ENCODE assay signal across 9 mouse cellular contexts in the genomic region with DNA sequence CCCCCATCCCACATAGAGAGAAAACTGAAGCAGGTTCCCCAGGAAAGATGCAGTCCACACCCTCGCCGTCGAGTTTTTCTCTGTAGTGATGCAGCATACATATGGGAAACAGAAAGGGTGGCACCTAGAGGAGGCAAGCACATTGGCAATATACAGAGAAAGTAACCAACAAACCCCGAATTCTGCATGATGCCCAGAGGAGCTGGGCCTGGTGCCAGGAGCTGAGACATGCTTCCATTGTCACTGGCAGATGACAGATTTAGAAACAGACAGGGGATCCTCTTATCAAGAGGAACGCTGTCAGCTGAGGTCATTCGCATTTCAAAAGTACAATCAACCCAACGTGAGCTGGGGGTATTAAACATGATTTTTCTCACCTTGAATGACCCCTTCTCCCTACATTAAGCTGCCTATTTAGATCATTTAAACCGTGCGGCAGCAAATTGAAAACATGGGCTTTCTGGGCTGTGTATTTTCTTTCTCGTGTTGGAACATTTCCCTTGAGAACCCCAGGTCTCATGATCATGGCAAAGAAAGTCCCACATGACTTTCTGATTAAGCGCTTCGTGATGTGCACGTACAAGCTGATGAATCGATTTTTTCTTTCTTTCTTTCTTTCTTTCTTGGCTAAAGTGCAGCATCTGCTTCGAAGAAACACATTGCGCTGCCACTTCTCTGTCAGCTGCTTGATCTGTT.
DNase-seq lines count a peak whose midpoint lies in the region; ATAC-seq lines count a peak whose summit lies in the region.
"Had no signal": no experiment of that assay in that cellular context is flagged by ENCODE, and none has a peak within 500 bp of the region (broad histone marks: within the 10 kb centered on the region; RNA-seq: fewer than 3 reads in every experiment).

No protein-coding gene starts in this region.

- WGBS in heart, embryonic 15.5 days = 39% methylated on average over 16 of the region's 16 CpGs

- DNase-seq in gastrocnemius, postnatal 10 days = peak; percentile 37
- no peak for DNase-seq in gastrocnemius, postnatal 25 days
- peak; percentile 8 for DNase-seq in cerebellum, adult 8-10 months
- peak; percentile 60 to 77 for DNase-seq in left cerebral cortex, postnatal 10 days (ENCODE audit: extremely low spot score in 1 of 2, low spot score in 2 of 2)
- DNase-seq in telencephalon, adult 2 months (ENCODE audit: low read depth, low spot score) = peak; percentile 66
- DNase-seq in natural killer cell, adult 2 months (ENCODE audit: low spot score in 2 of 2) = no peak
- DNase-seq in spleen, postnatal 4 days (ENCODE audit: low spot score in 2 of 2) = no peak

- no peak overlapping the region for H3K9ac ChIP-seq in heart, embryonic 15.5 days
- H3K9ac ChIP-seq: liver, embryonic 14.5 days had no signal

- intact Hi-C loops in left cerebral cortex, postnatal 10 days (cut with DNase I) = no loop called here

- H3K27me3 ChIP-seq in heart, embryonic 15.5 days = no peaks in the 10 kb centered on the region

- no peak for ATAC-seq in heart, embryonic 15.5 days (replicated peaks; ENCODE audit: insufficient number of reproducible peaks, insufficient read depth, low FRiP score, low read depth)

- H3K4me2 ChIP-seq in heart, embryonic 15.5 days = peak overlapping the region; percentile 16; the same call in 1 of the 2 replicates

- no peaks in the 10 kb centered on the region for H3K36me3 ChIP-seq in heart, embryonic 15.5 days

- peak overlapping the region; percentile 31 for H3K27ac ChIP-seq in heart, embryonic 15.5 days
- H3K27ac ChIP-seq: liver, embryonic 14.5 days had no signal

- H3K4me1 ChIP-seq in heart, embryonic 15.5 days (replicated peaks) = peaks cover 47% of the 10 kb centered on the region

- H3K9me3 ChIP-seq in heart, embryonic 15.5 days (replicated peaks) = no peaks in the 10 kb centered on the region

- H3K4me3 ChIP-seq in heart, embryonic 15.5 days = no peak overlapping the region

Comparison
In these comparisons a context has a peak if more than half of its experiments do, and no peak if none do; other contexts are left out.
1. DNase-seq: peak in gastrocnemius, postnatal 10 days (single experiment), cerebellum, adult 8-10 months (single experiment), left cerebral cortex, postnatal 10 days (2 of 2) and telencephalon, adult 2 months (single experiment); none in gastrocnemius, postnatal 25 days (single experiment), natural killer cell, adult 2 months (0 of 2) and spleen, postnatal 4 days (0 of 2).